Mouse (Mus musculus) cortical plate, adult 2 months (tissue): ENCODE measurements around the gene Gata2.

Experiments
- CTCF ChIP-seq: fragments of 200-500 bp; IDR thresholded peaks from 2 replicates; pipeline ENCODE4 v1.5.1; 2011; ENCODE audit warnings: mild to moderate bottlenecking, control low read depth, low read length; ENCODE audit not compliant: insufficient read depth; ENCODE audit errors: extremely low read depth
- POLR2A ChIP-seq: fragments of 200-500 bp; IDR thresholded peaks from 2 replicates; pipeline ENCODE4 v1.6.1; 2011; ENCODE audit warnings: mild to moderate bottlenecking, low read length, control low read depth; ENCODE audit not compliant: insufficient read depth; ENCODE audit errors: extremely low read depth

GRCm38 (mm10) chr6:88255435-88255834 lies 61.7 kb downstream of the Gata2 start:
- TF ChIP-seq POLR2A (no peak), CTCF (no peak)
